8 mouse cellular contexts compared by ENCODE assay signal in the genomic region with DNA sequence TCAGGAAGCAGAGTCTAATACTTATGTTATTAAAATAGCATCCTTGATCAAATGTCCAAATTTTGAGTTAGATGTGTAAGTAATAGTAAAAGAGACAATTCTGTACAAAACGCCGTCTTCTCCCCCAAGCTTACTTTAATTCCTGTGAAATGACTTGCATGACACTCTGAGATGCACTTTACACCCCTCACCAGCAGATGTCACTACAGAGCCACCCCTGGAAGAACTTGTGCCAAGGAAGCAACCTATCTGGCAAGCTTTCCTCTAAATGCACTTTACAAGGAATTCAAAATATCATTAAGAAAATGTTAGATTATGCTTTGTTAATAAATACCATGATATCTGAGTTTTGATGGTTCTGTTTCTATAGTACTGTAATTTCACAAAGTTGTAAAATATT.
DNase-seq lines count a peak whose midpoint lies in the region; ATAC-seq and TF ChIP-seq lines count a peak whose summit lies in the region.

No protein-coding gene starts in this region.

- no peaks in the 10 kb centered on the region for H3K9me3 ChIP-seq in embryonic facial prominence, embryonic 14.5 days (ENCODE audit: control insufficient read depth, low read length)

- H3K9ac ChIP-seq in embryonic facial prominence, embryonic 14.5 days (ENCODE audit: low read depth, low read length), result no peak overlapping the region

- H3K4me1 ChIP-seq in embryonic facial prominence, embryonic 14.5 days (ENCODE audit: control insufficient read depth, insufficient read depth, low read length), result peaks cover 15% of the 10 kb centered on the region; the same call in 1 of the 2 replicates
- peaks cover 5% of the 10 kb centered on the region; the same call in 1 of the 2 replicates for H3K4me1 ChIP-seq in spleen, adult 2 months (ENCODE audit: control insufficient read depth, insufficient read depth, insufficient read length)

- no peak overlapping the region for H3K27ac ChIP-seq in embryonic facial prominence, embryonic 14.5 days (replicated peaks; ENCODE audit: low read depth, low read length)
- H3K27ac ChIP-seq in spleen, adult 2 months (ENCODE audit: insufficient read depth, low read length), result no peak overlapping the region

- H3K27me3 ChIP-seq in embryonic facial prominence, embryonic 14.5 days (replicated peaks; ENCODE audit: control insufficient read depth, insufficient read depth, low read length), result no peaks in the 10 kb centered on the region
- no peaks in the 10 kb centered on the region for H3K27me3 ChIP-seq in spleen, adult 2 months (ENCODE audit: control insufficient read depth, insufficient read depth, low read length)

- no peak for TF ChIP-seq POLR2A in spleen, adult 2 months (IDR thresholded peaks at IDR 0.05; ENCODE audit: low read depth, low read length)

- H3K4me3 ChIP-seq in embryonic facial prominence, embryonic 14.5 days (ENCODE audit: low read depth, low read length), result no peak overlapping the region
- H3K4me3 ChIP-seq in spleen, adult 2 months (ENCODE audit: extremely low read depth, insufficient read depth, insufficient read length), result no peak overlapping the region

- DNase-seq in cerebellum, adult 11 months, result peak; percentile 72
- peak; percentile 69 for DNase-seq in adrenal gland, postnatal 25 days
- DNase-seq in embryonic facial prominence, embryonic 14.5 days (ENCODE audit: low spot score), result peak; percentile 86
- peak; percentile 77 to 85 for DNase-seq in heart, postnatal 14 days
- DNase-seq in layer of hippocampus, postnatal 25 days (ENCODE audit: extremely low spot score in 1 of 2, low spot score in 1 of 2), result peak; percentile 46 to 70
- DNase-seq in mesoderm, embryonic 11.5 days (ENCODE audit: low read depth, low spot score), result peak; percentile 85
- DNase-seq in spleen, adult 2 months (ENCODE audit: low read depth in 1 of 2, low spot score in 2 of 2), result peak; percentile 57 to 73

- TF ChIP-seq CTCF in spleen, adult 2 months (IDR thresholded peaks at IDR 0.05; ENCODE audit: extremely low read depth, insufficient read depth, insufficient read length, insufficient replicate concordance), result peak; percentile 77; the same call in 1 of the 2 replicates

- intact Hi-C loops in heart, postnatal 14 days (cut with DNase I), result loop anchor here (1.0 to 5.0 kb wide), 3 partner anchors 204 to 304 kb away; no protein-coding TSS in a partner anchor

- no peak overlapping the region for H3K4me2 ChIP-seq in embryonic facial prominence, embryonic 14.5 days (ENCODE audit: low read depth, low read length)

- ATAC-seq in cerebellum, adult (ENCODE audit: insufficient number of reproducible peaks, low FRiP score, low TSS enrichment), result no peak
- ATAC-seq in embryonic facial prominence, embryonic 14.5 days (ENCODE audit: low read depth), result no peak

- H3K36me3 ChIP-seq in embryonic facial prominence, embryonic 14.5 days (ENCODE audit: control insufficient read depth, insufficient read depth, low read length), result no peaks in the 10 kb centered on the region
- no peaks in the 10 kb centered on the region for H3K36me3 ChIP-seq in spleen, adult 2 months (ENCODE audit: control insufficient read depth, insufficient read depth, low read length)

- WGBS in embryonic facial prominence, embryonic 14.5 days, result 23% methylated on average over 2 of the region's 2 CpGs
- WGBS in spleen, adult 2 months, result 22% methylated on average over 2 of the region's 2 CpGs
